Mouse (Mus musculus) midbrain, embryonic 16.5 days (tissue): ENCODE measurements at regions not wholly inside any gene's neighbourhood (a gene's known extent, or its start where the extent isn't known, plus 50 kb on each side); places are given as distances from the start of the nearest gene placed in this dataset.

ENCODE experiments used
- ATAC-seq: fragments of 200-750 bp; cut with Nextera tagmentation; 2 replicates; pipeline ENCODE4 v1.8.0; 2017; ENCODE audit warnings: moderate TSS enrichment
- H3K27ac ChIP-seq: fragments of 300-500 bp; sonication (generic); 2 replicates; pipeline ENCODE4 v1.5.1; 2014; ENCODE audit warnings: mild to moderate bottlenecking, low read length, mixed read lengths
- H3K27me3 ChIP-seq: fragments of 300-500 bp; sonication (generic); 2 replicates; pipeline ENCODE4 v1.6.1; 2014; ENCODE audit warnings: low read depth, low read length, mixed read lengths; ENCODE audit not compliant: control insufficient read depth, insufficient read depth
- H3K36me3 ChIP-seq: fragments of 300-500 bp; sonication (generic); 2 replicates; pipeline ENCODE4 v1.6.1; 2014; ENCODE audit warnings: mild to moderate bottlenecking, low read length, moderate library complexity, mixed read lengths; ENCODE audit not compliant: control insufficient read depth, insufficient read depth
- H3K4me1 ChIP-seq: fragments of 300-500 bp; sonication (generic); 2 replicates; pipeline ENCODE4 v1.6.1; 2014; ENCODE audit warnings: mild to moderate bottlenecking, low read length, mixed read lengths; ENCODE audit not compliant: control insufficient read depth, insufficient read depth
- H3K4me2 ChIP-seq: fragments of 300-500 bp; sonication (generic); 2 replicates; pipeline ENCODE4 v1.6.1; 2014; ENCODE audit warnings: mild to moderate bottlenecking, low read length, mixed read lengths
- H3K4me3 ChIP-seq: fragments of 300-500 bp; sonication (generic); 2 replicates; pipeline ENCODE4 v1.5.1; 2014; ENCODE audit warnings: low read depth, mild to moderate bottlenecking, low read length, moderate library complexity, mixed read lengths
- H3K9ac ChIP-seq: fragments of 300-500 bp; sonication (generic); 2 replicates; pipeline ENCODE4 v1.6.1; 2014; ENCODE audit warnings: low read depth, low read length, mixed read lengths
- H3K9me3 ChIP-seq: fragments of 300-500 bp; sonication (generic); replicated peaks from 2 replicates; pipeline ENCODE4 v1.6.1; 2014; ENCODE audit warnings: mild to moderate bottlenecking, low read length, mixed read lengths; ENCODE audit not compliant: control insufficient read depth, poor library complexity, severe bottlenecking
- WGBS: fragments of 180-500 bp; shearing (Covaris S2); extraction: QIAGEN DNeasy Blood & Tissue Kit; methylation state at CpG from one replicate; pipeline ENCODE4 v1.1.7; 2014; 5-methylcytosine and 5-hydroxymethylcytosine counted together

DNA sequence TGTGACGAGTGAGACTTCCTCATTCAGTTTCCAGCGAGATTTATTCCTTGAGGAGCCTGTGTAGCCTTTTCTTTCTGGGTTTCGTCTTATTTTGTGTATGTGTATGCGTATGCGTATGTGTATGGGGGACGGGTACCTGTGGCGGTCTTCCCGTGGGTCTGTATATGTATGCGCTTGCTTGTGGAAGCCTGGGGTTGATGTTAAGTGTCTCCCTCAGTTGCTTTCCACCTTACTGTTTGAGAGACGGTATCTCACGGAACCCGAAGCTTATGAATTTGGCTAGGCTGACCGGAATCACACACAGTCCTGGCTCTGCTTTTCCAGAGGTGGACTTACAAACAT, 87.1 kb downstream of the Ankrd50 start:
- peak; percentile 34; the same call in 1 of the 2 replicates for ATAC-seq
- Histone ChIP-seq H3K9me3 (no peaks in the 10 kb centered on the region), H3K27ac (no peak overlapping the region; the same call in 1 of the 2 replicates), H3K4me3 (no peak overlapping the region), H3K4me1 (peaks cover 13% of the 10 kb centered on the region), H3K4me2 (peak overlapping the region; percentile 62), H3K27me3 (no peaks in the 10 kb centered on the region), H3K36me3 (no peaks in the 10 kb centered on the region), H3K9ac (no peak overlapping the region; the same call in 1 of the 2 replicates)
- WGBS, result 64% methylated on average over 13 of the region's 13 CpGs

- Histone ChIP-seq H3K27ac (peak overlapping the region; percentile 17; the same call in 1 of the 2 replicates), H3K4me3 (peak overlapping the region; percentile 33), H3K9me3 (no peaks in the 10 kb centered on the region), H3K9ac (peak overlapping the region; percentile 44), H3K4me2 (peak overlapping the region; percentile 62), H3K36me3 (no peaks in the 10 kb centered on the region), H3K27me3 (no peaks in the 10 kb centered on the region), H3K4me1 (peaks cover 13% of the 10 kb centered on the region)
- 3% methylated on average over 20 of the region's 20 CpGs for WGBS
- peak; percentile 89 for ATAC-seq
Observed at GRCm38 (mm10) chr3:38396760-38397614, 87.7 kb downstream of the Ankrd50 start.

- ATAC-seq, result no peak
- H3K36me3 ChIP-seq, result no peaks in the 10 kb centered on the region
- no peaks in the 10 kb centered on the region for H3K9me3 ChIP-seq
- H3K4me1 ChIP-seq, result peaks cover 13% of the 10 kb centered on the region
- H3K4me2 ChIP-seq, result no peak overlapping the region
- 82% methylated on average over 4 of the region's 4 CpGs for WGBS
- H3K9ac ChIP-seq, result no peak overlapping the region
- H3K4me3 ChIP-seq, result no peak overlapping the region
- no peaks in the 10 kb centered on the region for H3K27me3 ChIP-seq
- no peak overlapping the region for H3K27ac ChIP-seq
Observed at GRCm38 (mm10) chr3:38394308-38394707, 90.3 kb downstream of the Ankrd50 start.

GRCm38 (mm10) chr3:38389647-38390046, 95.0 kb downstream of the Ankrd50 start:
- ATAC-seq, result no peak
- WGBS, result 31% methylated on average over 2 of the region's 2 CpGs
- no peak overlapping the region for H3K27ac ChIP-seq
- H3K36me3 ChIP-seq, result no peaks in the 10 kb centered on the region
- H3K9ac ChIP-seq, result no peak overlapping the region
- H3K4me3 ChIP-seq, result no peak overlapping the region
- H3K9me3 ChIP-seq, result 0 out of 2 replicates have a peak, but pooled peaks cover 4% of the 10 kb centered on the region
- peaks cover 3% of the 10 kb centered on the region for H3K27me3 ChIP-seq
- H3K4me1 ChIP-seq, result no peaks in the 10 kb centered on the region
- no peak overlapping the region for H3K4me2 ChIP-seq

DNA sequence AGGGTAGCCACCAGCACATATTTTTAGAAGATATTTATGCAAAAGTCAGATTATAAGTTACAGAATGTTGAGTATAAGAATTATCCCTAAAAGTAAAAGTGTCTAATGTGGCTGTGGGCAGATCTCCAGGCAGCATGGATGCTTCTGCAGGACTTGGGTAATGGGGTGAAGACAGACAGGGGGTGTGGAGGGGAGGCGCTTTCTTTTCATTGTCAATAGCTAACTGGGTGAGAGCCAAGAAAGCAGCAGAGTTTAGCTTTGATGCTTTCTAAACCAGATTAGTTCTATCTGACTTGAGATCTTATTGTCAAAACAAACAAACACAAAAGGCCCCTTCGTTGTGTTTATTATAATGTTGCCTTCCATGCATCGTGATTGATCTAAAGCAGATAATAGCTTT, 95.7 kb downstream of the Ankrd50 start:
- H3K4me1 ChIP-seq, result no peaks in the 10 kb centered on the region
- no peaks in the 10 kb centered on the region for H3K36me3 ChIP-seq
- no peak for ATAC-seq
- peaks cover 3% of the 10 kb centered on the region for H3K27me3 ChIP-seq
- WGBS, result 7% methylated on average over 3 of the region's 3 CpGs
- H3K9ac ChIP-seq, result no peak overlapping the region
- 0 out of 2 replicates have a peak, but pooled peaks cover 4% of the 10 kb centered on the region for H3K9me3 ChIP-seq
- no peak overlapping the region for H3K27ac ChIP-seq
- no peak overlapping the region for H3K4me3 ChIP-seq
- H3K4me2 ChIP-seq, result no peak overlapping the region

DNA sequence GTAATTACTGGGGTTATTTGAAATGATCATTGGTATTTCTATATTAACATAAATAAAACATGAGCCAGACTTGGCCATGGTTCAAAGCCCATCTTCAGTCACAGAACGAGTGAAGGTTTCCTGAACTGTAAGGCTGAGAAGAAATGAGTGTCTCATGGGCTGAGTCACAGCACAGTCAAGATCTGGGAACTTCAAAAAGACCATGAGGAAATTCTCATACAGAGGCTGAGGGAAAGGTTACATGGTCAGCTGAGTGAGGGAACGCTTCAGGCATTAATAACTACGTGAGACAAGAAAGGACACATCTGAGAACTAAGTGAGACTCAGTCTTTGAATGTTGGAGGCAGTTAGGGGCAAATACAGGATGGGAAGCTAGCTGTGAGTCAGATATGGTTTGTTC, 101.9 kb downstream of the Ankrd50 start:
- Histone ChIP-seq H3K27ac (no peak overlapping the region), H3K4me3 (no peak overlapping the region), H3K9me3 (0 out of 2 replicates have a peak, but pooled peaks cover 4% of the 10 kb centered on the region), H3K27me3 (peaks cover 3% of the 10 kb centered on the region), H3K9ac (no peak overlapping the region), H3K4me1 (no peaks in the 10 kb centered on the region), H3K36me3 (no peaks in the 10 kb centered on the region), H3K4me2 (no peak overlapping the region)
- 64% methylated on average over 3 of the region's 3 CpGs for WGBS
- no peak for ATAC-seq

GRCm38 (mm10) chr3:38381623-38382022, 103.0 kb downstream of the Ankrd50 start:
- H3K27ac ChIP-seq, result no peak overlapping the region
- H3K4me1 ChIP-seq, result no peaks in the 10 kb centered on the region
- H3K27me3 ChIP-seq, result peaks cover 1% of the 10 kb centered on the region; the same call in 1 of the 2 replicates
- WGBS, result 77% methylated on average over 5 of the region's 5 CpGs
- no peaks in the 10 kb centered on the region for H3K36me3 ChIP-seq
- no peak for ATAC-seq
- no peak overlapping the region for H3K4me3 ChIP-seq
- no peak overlapping the region for H3K9ac ChIP-seq
- 0 out of 2 replicates have a peak, but pooled peaks cover 4% of the 10 kb centered on the region for H3K9me3 ChIP-seq
- H3K4me2 ChIP-seq, result no peak overlapping the region

DNA sequence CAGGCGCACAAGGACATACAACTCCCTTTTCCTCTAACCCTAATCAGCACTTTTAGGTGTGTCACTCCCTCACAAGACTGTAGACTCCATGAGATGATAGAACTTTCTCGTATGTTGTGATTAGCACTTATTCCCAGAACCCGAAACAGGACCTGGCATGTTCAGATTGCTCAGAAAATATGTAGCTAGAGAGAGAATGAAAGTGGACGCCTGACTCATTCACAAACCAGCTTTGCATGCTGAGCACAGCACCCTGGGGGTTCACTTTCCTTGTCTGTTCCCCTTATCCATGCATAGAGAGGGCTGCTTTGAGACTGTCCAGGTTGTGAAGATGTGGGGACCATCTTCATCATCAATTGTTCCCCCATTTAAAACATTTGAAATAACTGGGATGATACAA, 111.0 kb downstream of the Ankrd50 start:
- H3K4me1 ChIP-seq, result no peaks in the 10 kb centered on the region
- H3K9me3 ChIP-seq, result no peaks in the 10 kb centered on the region
- H3K4me3 ChIP-seq, result no peak overlapping the region
- H3K27me3 ChIP-seq, result no peaks in the 10 kb centered on the region
- no peak overlapping the region for H3K27ac ChIP-seq
- no peaks in the 10 kb centered on the region for H3K36me3 ChIP-seq
- no peak overlapping the region for H3K4me2 ChIP-seq
- no peak for ATAC-seq
- WGBS, result 81% methylated on average over 4 of the region's 4 CpGs
- no peak overlapping the region for H3K9ac ChIP-seq

DNA sequence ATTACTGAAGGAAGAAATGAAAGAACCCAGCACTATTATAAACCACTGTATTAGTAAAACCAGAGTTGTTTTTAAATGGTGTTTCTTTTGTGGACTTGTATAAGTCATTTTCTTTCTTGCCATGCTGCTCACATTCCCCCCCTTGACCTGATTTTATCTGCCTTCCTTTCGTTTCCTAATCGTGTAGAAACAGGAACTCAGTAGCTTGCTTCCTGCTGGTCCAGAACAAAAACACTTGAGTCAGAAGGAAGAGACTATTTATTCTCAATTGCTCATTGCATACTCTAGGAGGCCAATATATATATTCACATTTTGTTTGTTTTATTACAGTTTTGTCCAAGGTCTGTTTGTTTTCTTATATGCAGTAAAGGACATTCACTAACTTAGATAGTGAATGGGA, 112.9 kb downstream of the Ankrd50 start:
- no peak overlapping the region for H3K9ac ChIP-seq
- 43% methylated on average over 2 of the region's 2 CpGs for WGBS
- no peak for ATAC-seq
- H3K4me3 ChIP-seq, result no peak overlapping the region
- H3K27me3 ChIP-seq, result no peaks in the 10 kb centered on the region
- no peak overlapping the region for H3K4me2 ChIP-seq
- no peaks in the 10 kb centered on the region for H3K36me3 ChIP-seq
- no peaks in the 10 kb centered on the region for H3K9me3 ChIP-seq
- no peaks in the 10 kb centered on the region for H3K4me1 ChIP-seq
- no peak overlapping the region for H3K27ac ChIP-seq
